ENCODE assay signal across 8 mouse cellular contexts in genomic region chr2:155308936-155309592, GRCm38 (mm10). TPM values are rescaled to one million over a fixed set of nuclear protein-coding genes. Genes with fewer than 3 reads are reported as not detected.
DNase-seq lines count a peak whose midpoint lies in the region; ATAC-seq lines count a peak whose summit lies in the region.

No protein-coding gene starts in this region.

- 28% methylated on average over 3 of the region's 3 CpGs for WGBS in intestine, embryonic 16.5 days
- 49% methylated on average over 3 of the region's 3 CpGs for WGBS in midbrain, embryonic 11.5 days

- H3K27ac ChIP-seq in intestine, embryonic 16.5 days (ENCODE audit: low read length), result peak overlapping the region; percentile 73
- H3K27ac ChIP-seq in midbrain, embryonic 11.5 days (ENCODE audit: low read depth, low read length), result peak overlapping the region; percentile 30; the same call in 1 of the 2 replicates

- 0 out of 2 replicates have a peak overlapping the region, but pooled peaks have one; percentile 3 for H3K4me2 ChIP-seq in intestine, embryonic 16.5 days (ENCODE audit: low read depth, low read length)
- H3K4me2 ChIP-seq in midbrain, embryonic 11.5 days, result no peak overlapping the region

- DNase-seq in layer of hippocampus, adult 9-11 months, result peak; percentile 18
- no peak for DNase-seq in layer of hippocampus, adult 18-20 months (ENCODE audit: low spot score in 2 of 2)
- DNase-seq in adrenal gland, postnatal 14 days, result peak; percentile 86
- DNase-seq in gastrocnemius, adult 18-20 months (ENCODE audit: low spot score), result peak; percentile 84
- peak; percentile 87 for DNase-seq in midbrain, embryonic 11.5 days (ENCODE audit: low spot score, missing footprints)
- DNase-seq in frontal cortex, postnatal 14 days (ENCODE audit: low spot score in 2 of 2), result no peak
- DNase-seq in right cerebral cortex, postnatal 10 days (ENCODE audit: low spot score in 2 of 2), result no peak

- no peak overlapping the region for H3K9ac ChIP-seq in intestine, embryonic 16.5 days (ENCODE audit: low read depth, low read length)
- no peak overlapping the region for H3K9ac ChIP-seq in midbrain, embryonic 11.5 days (ENCODE audit: low read length)

- no peaks in the 10 kb centered on the region for H3K27me3 ChIP-seq in intestine, embryonic 16.5 days (replicated peaks; ENCODE audit: control insufficient read depth, insufficient read depth, low read length)
- H3K27me3 ChIP-seq in midbrain, embryonic 11.5 days (ENCODE audit: control insufficient read depth, insufficient read depth, low read length), result no peaks in the 10 kb centered on the region

- ATAC-seq in intestine, embryonic 16.5 days, result peak; percentile 64
- no peak for ATAC-seq in midbrain, embryonic 11.5 days (ENCODE audit: low FRiP score)

- 0 out of 2 replicates have a peak, but pooled peaks cover 4% of the 10 kb centered on the region for H3K4me1 ChIP-seq in intestine, embryonic 16.5 days (ENCODE audit: control insufficient read depth, insufficient read depth, low read length)
- no peaks in the 10 kb centered on the region for H3K4me1 ChIP-seq in midbrain, embryonic 11.5 days (ENCODE audit: control insufficient read depth, insufficient read depth, low read length)

- H3K4me3 ChIP-seq in intestine, embryonic 16.5 days (ENCODE audit: low read length), result no peak overlapping the region
- H3K4me3 ChIP-seq in midbrain, embryonic 11.5 days (ENCODE audit: low read depth, low read length), result no peak overlapping the region

- no peaks in the 10 kb centered on the region for H3K9me3 ChIP-seq in intestine, embryonic 16.5 days (ENCODE audit: control insufficient read depth, low read length)
- H3K9me3 ChIP-seq in midbrain, embryonic 11.5 days (ENCODE audit: control insufficient read depth, low read length), result no peaks in the 10 kb centered on the region

- H3K36me3 ChIP-seq in intestine, embryonic 16.5 days (ENCODE audit: control insufficient read depth, insufficient read depth, low read length), result no peaks in the 10 kb centered on the region
- 0 out of 2 replicates have a peak, but pooled peaks cover 2% of the 10 kb centered on the region for H3K36me3 ChIP-seq in midbrain, embryonic 11.5 days (ENCODE audit: control insufficient read depth, insufficient read depth, low read length)

RNA-seq across cellular contexts. Expression of gene Map1lc3a, which starts 33.0 kb away (rescaled TPM):
- 100 to 1,000 TPM; 245 to 249 TPM for total RNA-seq in layer of hippocampus, adult 18-20 months (2021)
- 575 and 582 TPM in 2 replicates for total RNA-seq in adrenal gland, postnatal 14 days (2021)
- 100 to 1,000 TPM; 233 to 274 TPM for total RNA-seq in gastrocnemius, adult 18-20 months (2021)
- 131 and 136 TPM in 2 replicates for polyA plus RNA-seq in intestine, embryonic 16.5 days (2015; fragmentation: Nextera tagmentation; extraction: Ambion mirVana)
- polyA plus RNA-seq in midbrain, embryonic 11.5 days (2014; fragmentation: Nextera tagmentation; extraction: Ambion mirVana), result 118 and 130 TPM in 2 replicates

RNA-seq across cellular contexts. Expression of gene Pigu, which starts 48.2 kb away (rescaled TPM):
- 10 to 100 TPM; 27.9 to 29.8 TPM for total RNA-seq in layer of hippocampus, adult 18-20 months (2021)
- 28.2 and 36.1 TPM in 2 replicates for total RNA-seq in adrenal gland, postnatal 14 days (2021)
- total RNA-seq in gastrocnemius, adult 18-20 months (2021), result 10 to 100 TPM; 22.4 to 25.1 TPM
- 61.3 and 61.5 TPM in 2 replicates for polyA plus RNA-seq in intestine, embryonic 16.5 days (2015; fragmentation: Nextera tagmentation; extraction: Ambion mirVana)
- polyA plus RNA-seq in midbrain, embryonic 11.5 days (2014; fragmentation: Nextera tagmentation; extraction: Ambion mirVana), result 52.8 and 63.6 TPM in 2 replicates

Comparison
In these comparisons a context has a peak if more than half of its experiments do, and no peak if none do; other contexts are left out.
1. DNase-seq: peak in layer of hippocampus, adult 9-11 months (single experiment), adrenal gland, postnatal 14 days (single experiment), gastrocnemius, adult 18-20 months (single experiment) and midbrain, embryonic 11.5 days (single experiment); none in layer of hippocampus, adult 18-20 months (0 of 2), frontal cortex, postnatal 14 days (0 of 2) and right cerebral cortex, postnatal 10 days (0 of 2).